Mouse (Mus musculus) liver, adult (tissue): Measurements from ENCODE around the gene Slc9a3r2.

ENCODE experiments used
- GATA4 ChIP-seq: IDR thresholded peaks from 2 replicates; pipeline ENCODE4 v1.6.1; 2014; ENCODE audit warnings: mild to moderate bottlenecking, low read length; ENCODE audit not compliant: insufficient replicate concordance

Slc9a3r2 gene

DNA sequence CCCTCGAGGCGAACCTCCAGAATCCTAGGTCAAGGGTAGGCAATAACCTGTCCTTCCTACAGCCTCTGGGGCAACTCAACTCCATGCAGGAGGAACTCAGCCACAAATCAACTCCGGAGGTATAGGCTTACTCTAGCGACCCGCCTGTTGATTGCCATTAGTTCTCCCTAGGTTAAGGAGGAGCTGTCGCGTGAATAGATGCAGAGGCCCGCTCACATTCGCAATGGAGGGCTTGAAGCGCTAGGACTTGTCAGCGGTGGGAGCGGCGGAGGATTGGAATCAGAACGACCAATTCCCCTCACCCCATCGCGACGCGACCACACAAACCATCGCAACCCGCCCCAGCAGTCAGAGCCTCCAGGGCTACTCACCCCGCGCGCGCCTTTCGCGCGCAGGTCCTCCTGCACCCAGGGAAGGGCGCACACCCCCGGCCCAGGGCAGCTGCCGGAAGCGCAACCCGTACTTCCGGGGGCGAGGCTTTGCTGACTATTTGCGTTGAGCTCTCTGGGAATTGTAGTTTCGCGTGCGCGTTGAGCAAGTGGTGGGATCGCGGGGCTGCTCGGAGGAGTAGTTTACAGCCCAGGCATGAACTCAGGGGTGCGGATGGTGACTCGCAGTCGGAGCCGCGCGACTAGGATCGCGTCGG is 17.8 kb downstream of the Slc9a3r2 start, which contains the start of the genes Tsc2 and Nthl1:
Gene Tsc2, minus strand, starts transcription at position 464 of the 646 bp plus-strand sequence.
Gene Nthl1, plus strand, starts transcription at position 514 of the 646 bp plus-strand sequence.
- no peak; the same call in 1 of the 2 replicates for TF ChIP-seq GATA4

DNA sequence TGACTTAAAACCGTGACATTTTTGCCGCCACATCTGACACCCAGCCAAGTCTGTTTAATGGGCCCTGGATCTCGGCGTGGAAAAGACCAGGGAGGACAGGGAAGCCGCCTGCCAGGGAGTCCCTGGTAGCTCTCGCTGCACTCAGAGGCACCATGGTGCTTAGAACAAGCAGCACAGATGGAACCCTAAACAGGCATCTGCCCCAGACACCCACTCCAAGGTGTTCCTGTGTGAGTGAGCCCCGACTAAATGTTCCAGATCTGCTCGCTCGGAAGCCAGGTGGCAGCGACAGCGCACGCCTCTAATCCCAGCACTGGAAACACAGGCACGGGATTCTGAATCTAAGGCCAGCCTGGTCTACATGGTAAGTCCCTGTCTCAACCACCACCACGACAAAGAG is 20.1 kb downstream of the Slc9a3r2 start:
- no peak for TF ChIP-seq GATA4

DNA sequence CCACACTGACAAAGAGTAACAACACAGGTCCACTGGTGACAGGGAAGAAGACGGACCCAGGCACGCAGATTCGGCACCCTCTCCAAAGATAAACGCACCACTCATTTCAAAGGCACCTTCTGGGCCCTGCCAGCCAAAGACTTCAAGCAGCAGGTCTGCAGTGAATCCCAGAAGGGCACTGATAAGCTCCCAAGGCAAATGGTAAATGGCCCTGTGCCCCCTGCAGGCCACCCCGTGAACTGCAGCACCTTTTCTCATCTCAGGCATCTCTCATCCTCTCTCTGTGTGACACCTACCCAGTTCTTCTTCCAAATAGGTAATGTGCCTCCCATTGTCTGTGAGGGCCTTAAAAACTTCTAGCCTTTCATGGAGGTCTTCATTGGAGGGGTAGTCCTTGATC is 21.5 kb downstream of the Slc9a3r2 start:
- TF ChIP-seq GATA4 = peak; percentile 45; the same call in 1 of the 2 replicates

DNA sequence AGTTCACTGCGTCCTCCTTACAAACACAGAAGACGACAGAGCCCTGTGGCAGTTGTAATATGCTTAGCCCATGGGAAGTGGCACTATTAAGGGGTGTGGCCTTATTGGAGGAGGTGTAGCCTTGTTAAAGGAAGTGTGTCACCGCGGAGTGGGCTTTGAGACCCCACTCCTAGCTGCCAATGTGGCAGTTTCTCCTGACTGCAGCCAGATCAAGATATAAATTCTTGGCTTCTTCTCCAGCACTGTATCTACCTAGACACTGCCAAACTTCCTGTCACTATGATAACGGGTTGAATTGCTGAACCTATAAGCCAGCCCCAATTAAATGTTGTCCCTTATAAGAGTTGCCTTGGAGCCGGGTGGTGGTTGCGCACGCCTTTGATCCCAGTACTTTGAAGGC is 24.7 kb downstream of the Slc9a3r2 start:
- no peak for TF ChIP-seq GATA4

DNA sequence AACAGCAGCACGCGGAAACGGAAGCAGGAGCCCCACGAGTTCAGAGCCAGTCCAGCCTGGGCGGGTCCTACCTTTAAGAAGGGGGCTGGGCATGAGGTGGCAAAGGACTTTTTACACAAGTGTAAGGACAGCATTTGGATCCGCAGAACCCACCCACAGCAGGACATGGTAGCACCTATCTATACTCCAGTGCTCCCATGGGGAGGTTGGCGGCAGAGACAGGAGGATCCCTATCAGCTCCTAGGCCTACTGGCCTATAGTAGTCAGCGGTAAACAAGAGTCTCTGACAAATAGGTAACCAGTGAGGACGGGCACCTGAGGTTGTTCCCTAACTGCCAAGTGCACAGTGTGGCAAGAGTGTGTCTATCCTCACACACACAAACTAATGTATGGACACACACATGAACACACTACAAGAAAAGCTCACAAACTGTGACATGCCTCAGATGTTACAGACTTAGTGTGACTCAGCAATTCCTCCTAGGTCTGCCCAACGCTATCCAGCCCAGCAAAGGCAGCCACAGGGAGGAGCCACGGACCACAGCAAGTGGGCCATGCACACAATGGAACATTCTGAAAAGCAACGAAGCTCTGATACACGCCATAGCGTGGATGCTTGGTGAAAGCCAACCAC is 32.4 kb downstream of the Slc9a3r2 start:
- TF ChIP-seq GATA4 = no peak

DNA sequence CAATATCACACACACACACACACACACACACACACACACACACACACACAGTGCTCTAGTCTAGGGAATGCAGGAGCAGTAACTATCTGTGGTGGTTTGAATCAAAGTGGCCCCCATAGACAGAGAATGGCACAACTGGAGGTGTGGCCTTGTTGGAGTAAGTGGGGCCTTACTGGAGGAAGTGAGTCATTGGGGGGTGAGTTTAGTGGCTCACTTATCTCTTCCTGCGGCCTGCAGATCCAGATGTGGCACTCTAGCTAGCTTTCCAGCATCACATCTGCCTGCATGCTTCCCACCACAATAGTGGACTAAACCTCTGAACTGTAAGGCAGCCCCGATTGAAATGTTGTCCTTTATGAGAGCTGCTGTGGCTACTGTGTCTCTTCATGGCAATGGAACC is 39.4 kb downstream of the Slc9a3r2 start:
- TF ChIP-seq GATA4 = no peak

DNA sequence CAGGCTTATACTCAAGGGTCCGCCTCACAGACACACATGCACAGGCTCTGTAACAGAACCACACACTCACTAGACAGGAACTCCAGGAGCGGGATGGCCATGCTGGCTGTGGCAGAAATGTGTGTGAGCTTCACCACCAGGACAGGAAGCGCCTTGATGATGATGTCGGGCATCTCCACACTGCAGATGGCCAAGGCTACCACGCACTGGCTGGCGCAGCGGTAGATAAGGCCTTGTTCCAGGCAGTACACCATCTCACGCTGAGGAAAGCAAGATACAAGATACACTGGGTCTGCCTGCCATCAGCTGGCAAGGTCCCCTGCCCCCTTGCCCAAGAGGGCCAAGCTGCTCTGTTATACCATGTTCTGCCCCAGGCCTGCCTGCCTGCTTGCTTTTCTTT is 41.3 kb downstream of the Slc9a3r2 start:
- no peak for TF ChIP-seq GATA4

DNA sequence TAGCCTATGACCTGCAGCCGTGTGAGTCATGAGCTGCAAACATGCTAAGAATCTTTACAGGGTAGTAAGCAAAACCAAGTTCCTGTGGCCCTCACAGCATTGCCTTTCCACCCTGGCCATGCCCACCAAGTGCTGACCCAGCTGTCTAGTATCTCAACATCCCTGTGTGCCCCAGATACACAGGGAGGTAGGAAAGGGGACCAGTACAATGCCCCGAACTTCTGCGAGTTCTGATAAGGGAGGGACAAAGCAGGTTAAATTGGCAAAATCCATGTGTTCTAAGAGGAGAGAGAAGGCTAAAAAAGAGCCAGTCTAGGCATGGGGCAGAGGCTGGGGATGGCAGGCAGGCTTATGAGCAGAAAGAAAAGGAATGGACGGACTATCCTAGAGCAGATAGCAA is 41.8 kb downstream of the Slc9a3r2 start:
- TF ChIP-seq GATA4 = no peak

DNA sequence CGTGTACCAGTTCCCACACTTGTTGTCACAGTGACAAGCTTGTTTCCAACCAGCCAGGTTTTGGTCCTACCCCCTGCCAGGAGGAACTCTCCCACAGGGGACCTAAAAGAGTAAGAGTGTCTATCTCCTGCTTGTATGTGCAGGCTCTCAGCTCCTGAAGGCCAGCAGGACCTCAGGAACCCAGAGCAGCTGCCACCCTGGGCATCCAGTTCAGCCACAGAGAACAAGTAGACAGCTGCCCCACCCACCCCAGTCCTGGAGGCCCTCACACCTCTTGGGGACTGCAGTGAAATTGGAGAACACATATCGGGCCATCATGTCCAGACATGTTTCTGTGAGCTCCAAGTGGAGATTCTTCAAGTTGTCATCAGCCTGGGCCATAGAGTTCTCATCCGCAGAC is 45.6 kb downstream of the Slc9a3r2 start:
- TF ChIP-seq GATA4 = no peak

DNA sequence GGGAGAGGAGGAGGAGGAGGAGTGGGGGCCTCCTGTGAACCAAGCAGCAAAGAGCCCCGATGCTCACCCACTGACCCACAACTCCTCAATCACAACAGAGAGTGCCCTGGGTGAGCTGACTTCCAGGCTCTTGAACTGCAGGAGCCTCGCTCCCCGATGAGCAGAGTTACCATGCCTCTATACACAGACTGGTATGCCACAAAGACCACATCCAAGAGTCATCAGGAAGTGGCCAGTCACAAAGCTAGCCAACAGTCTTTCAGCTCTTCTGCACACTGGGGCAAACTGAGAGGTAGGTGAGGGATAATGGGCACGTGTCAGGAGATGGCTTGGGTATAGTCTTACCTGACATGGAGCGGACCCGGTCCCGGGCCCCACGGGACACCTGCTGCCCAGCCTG is 46.2 kb downstream of the Slc9a3r2 start:
- TF ChIP-seq GATA4 = no peak

DNA sequence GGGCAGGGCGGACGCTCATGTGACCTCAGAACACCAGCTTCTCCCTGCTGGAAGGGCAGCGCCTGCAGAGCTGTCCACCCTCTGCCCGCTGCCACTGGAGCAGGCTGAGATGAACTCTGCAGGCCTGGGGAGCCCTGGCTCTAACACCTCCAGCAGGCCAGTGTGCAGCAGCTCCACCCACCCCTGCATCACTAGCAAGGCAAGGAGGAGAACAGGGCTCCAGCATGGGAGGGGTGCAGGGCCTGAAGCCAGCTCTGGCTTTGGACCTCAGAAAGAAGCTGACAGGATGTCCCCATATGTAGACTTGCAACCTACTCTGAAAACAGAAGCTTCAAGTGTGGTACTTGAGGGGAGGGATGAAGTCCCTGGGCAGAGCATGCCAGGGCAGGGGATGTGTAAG is 49.6 kb downstream of the Slc9a3r2 start:
- TF ChIP-seq GATA4 = no peak

DNA sequence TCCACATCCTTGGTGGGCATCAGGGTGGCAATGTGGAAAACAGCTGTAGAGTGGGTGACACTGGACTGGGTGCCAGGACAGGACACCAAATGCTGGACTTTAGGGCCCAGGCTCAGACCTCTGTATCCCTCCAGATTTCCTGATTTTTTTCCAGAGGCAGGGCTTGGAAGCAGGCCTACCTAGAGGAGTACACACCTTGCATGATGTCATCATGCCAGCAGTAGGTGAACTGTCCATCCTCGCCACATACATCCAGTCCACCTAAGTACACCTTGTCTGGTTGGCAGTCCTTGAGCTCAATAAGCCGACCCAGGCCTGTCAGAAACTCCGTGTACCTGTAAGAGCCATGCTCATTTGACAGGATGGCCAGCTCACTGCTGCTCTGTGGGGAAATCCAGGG is 52.1 kb downstream of the Slc9a3r2 start:
- TF ChIP-seq GATA4 = no peak

DNA sequence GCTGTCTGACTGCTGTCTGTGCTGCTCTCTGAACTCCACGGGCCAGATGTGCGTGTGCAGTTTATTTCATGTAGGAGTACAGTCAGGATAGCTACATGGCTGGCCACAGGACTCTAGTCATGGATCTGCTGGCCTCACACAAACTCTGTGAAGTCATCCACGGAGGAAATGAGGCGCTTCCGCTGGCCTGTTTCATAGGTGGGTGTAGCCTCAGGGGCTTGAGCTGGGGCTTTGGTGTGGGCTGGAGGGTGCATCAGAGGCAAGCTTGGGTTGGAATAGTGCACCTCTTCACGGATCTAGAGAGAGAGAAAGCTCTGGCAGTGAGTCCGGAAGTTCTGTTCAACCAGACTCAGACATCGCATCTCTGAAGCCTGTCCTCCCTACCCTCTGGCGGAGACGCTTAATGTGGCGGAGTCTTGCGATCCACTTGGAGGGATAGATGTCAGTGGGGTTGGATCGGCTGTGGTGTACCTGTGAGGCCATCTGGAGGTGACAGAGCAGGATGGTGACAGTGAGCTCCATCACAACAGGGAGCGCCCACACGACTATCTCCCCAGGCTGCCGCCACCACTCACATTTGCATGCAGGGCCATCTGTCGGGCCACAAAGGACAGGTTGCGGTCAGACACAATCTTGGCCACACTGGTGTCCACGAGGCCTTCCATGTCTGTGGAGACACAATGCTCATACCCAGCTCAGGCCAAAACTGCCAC is 53.5 kb downstream of the Slc9a3r2 start:
- no peak for TF ChIP-seq GATA4

DNA sequence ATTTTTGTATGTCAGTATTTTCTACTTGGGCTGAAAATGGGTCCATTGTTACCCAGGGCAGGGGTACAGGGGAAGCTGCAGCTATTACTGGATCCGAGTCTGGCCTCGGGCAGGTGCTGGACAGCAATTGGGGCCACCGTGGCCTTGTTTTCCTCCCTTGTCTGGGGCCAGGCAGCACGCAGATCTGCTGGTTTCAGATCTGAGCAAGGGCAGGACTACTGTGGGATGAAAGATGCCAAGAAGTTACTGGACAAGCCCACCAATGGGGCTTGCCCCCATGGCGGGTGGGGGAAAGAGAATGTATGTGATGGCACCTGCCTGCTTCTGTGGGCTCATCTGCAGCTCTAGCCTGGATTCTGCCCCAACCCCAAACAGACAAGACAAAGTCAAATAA is 54.1 kb downstream of the Slc9a3r2 start:
- no peak for TF ChIP-seq GATA4

DNA sequence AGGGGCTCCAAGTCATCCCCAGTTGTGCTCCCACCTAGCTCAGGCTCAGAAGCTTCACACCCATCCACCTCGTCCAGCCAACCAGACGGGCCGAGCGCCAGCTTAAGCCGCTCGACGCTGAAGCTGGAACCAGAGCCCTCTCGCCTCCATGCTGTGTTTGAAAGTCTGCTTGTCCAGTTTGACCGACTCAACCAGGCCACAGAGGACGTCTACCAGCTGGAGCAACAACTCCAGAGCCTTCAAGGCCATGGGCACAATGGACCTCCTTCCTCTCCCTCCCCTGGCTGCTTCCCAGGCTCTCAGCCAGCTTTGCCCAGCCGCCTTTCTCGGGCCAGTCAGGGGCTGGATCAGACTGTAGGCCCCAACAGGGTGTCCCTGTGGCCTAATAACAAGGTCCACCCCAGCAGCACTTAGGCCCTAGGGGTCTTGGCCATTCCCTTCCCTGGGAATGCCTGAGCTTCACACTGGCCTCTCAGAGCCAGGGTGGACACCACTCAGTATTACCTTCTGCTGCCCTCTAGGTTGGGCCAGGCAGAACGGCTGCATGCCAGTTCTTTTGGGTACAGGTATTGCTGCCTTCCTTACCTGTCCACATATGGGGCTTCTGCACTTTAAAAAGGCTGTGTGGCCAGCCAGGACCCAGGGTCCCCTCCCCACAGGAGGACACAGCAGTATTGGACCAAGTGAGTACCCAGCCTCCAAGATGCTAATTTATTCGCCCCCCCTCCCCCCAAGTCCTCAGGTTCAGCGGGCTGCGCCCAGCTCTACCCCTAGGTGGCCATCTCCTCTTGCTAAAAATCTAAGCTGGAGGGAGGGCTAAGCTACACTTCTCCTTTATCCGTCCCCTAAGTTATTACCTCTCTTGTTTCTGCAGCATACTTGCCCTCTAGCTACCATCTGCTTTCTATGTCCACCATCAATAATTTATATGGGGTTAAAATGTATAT is 54.7 kb downstream of the Slc9a3r2 start:
- TF ChIP-seq GATA4 = no peak

DNA sequence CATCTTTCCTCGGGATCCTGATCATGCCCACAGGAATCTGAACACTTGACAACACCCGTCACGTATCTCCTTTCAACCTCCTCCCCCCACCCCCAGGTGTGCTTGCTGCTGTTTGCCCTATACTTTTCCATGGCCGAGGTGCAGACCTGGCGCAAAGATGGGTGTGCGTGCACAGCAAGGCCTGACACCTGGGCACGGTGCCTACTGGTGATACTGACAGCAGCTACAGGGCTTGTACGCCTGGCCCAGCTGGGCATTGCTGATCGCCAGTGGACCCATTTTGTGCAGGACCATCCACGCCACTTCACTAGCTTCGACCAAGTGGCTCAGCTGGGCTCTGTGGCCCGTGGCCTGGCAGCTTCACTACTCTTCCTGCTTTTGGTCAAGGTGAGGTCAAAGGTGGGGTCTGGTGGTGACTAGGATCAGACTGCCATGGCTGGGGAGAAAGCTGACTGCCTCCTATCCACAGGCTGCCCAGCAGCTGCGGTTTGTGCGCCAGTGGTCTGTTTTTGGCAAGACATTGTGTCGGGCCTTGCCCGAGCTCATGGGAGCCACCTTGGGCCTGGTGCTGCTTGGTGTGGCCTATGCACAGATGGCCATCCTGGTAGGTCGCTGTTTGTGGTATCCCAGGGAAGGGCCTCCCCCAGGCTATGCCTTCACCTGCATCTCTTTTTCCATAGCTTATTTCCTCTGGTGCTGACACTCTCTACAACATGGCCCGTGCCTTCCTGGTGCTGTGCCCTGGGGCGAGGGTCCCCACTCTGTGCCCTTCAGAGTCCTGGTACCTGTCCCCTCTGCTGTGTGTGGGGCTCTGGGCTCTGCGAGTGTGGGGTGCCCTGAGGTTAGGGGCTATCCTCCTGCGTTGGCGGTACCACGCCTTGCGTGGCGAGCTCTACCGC is 55.9 kb downstream of the Slc9a3r2 start:
- no peak for TF ChIP-seq GATA4
